Mouse (Mus musculus) myocyte (in vitro differentiated cells): ENCODE results near the gene Vasn.

Experiments
- CEBPB ChIP-seq: IDR thresholded peaks from 2 replicates; pipeline ENCODE4 v1.6.1; 2011; ENCODE audit warnings: mild to moderate bottlenecking, moderate library complexity; ENCODE audit not compliant: poor library complexity, insufficient read depth, severe bottlenecking
- E2F4 ChIP-seq: IDR thresholded peaks from one replicate; pipeline ENCODE4 v1.6.1; 2011; ENCODE audit warnings: mild to moderate bottlenecking, control low read depth, moderate library complexity; ENCODE audit not compliant: insufficient read depth
- MAX ChIP-seq: IDR thresholded peaks from one replicate; pipeline ENCODE4 v1.6.1; 2011; ENCODE audit warnings: low read depth, mild to moderate bottlenecking, control low read depth
- MYOD1 ChIP-seq, 3 experiments: IDR thresholded peaks; one replicate each; pipeline ENCODE4 v1.6.1; 2011; ENCODE audit warnings: control low read depth in 2 of 3, low read depth in 2 of 3, mild to moderate bottlenecking in 2 of 3, moderate library complexity in 1 of 3; ENCODE audit not compliant: insufficient read length in 2 of 3, control insufficient read depth in 1 of 3
- MYOG ChIP-seq, 3 experiments: IDR thresholded peaks; one replicate each; pipeline ENCODE4 v1.6.1; 2011; ENCODE audit warnings: control low read depth in 2 of 3, low read depth in 2 of 3, mild to moderate bottlenecking in 2 of 3; ENCODE audit not compliant: insufficient read length in 2 of 3, control insufficient read depth in 1 of 3, insufficient read depth in 1 of 3
- POLR2A ChIP-seq: IDR thresholded peaks from one replicate; pipeline ENCODE4 v1.6.1; 2011; ENCODE audit warnings: low read depth, mild to moderate bottlenecking, control low read depth, moderate library complexity; ENCODE audit not compliant: insufficient read length
- POLR2AphosphoS2 ChIP-seq: IDR thresholded peaks from one replicate; pipeline ENCODE4 v1.6.1; 2011; ENCODE audit warnings: low read depth, control low read depth; ENCODE audit not compliant: insufficient read length
- REST ChIP-seq: IDR thresholded peaks from one replicate; pipeline ENCODE4 v1.6.1; 2011; ENCODE audit warnings: mild to moderate bottlenecking, control low read depth, moderate library complexity; ENCODE audit not compliant: insufficient read depth, insufficient read length
- SRF ChIP-seq: IDR thresholded peaks from one replicate; pipeline ENCODE4 v1.6.1; 2011; ENCODE audit warnings: low read depth; ENCODE audit not compliant: control insufficient read depth, insufficient read length
- TCF12 ChIP-seq: IDR thresholded peaks from one replicate; pipeline ENCODE4 v1.6.1; 2011; ENCODE audit warnings: mild to moderate bottlenecking, control low read depth; ENCODE audit not compliant: poor library complexity, insufficient read depth, severe bottlenecking
- USF1 ChIP-seq: IDR thresholded peaks from one replicate; pipeline ENCODE4 v1.6.1; 2011; ENCODE audit warnings: low read depth, mild to moderate bottlenecking, control low read depth, moderate library complexity

- TF ChIP-seq POLR2AphosphoS2 (no peak), POLR2A (no peak), USF1 (no peak), MYOD1 (IDR thresholded peaks at IDR 0.05; ENCODE audit: control insufficient read depth in 1 of 3, insufficient read length in 2 of 3, low read depth in 2 of 3) (no peak), SRF (no peak), MYOG (IDR thresholded peaks at IDR 0.05; ENCODE audit: control insufficient read depth in 1 of 3, insufficient read depth in 1 of 3, insufficient read length in 2 of 3, low read depth in 2 of 3) (no peak), E2F4 (no peak), CEBPB (no peak), MAX (no peak), REST (no peak), TCF12 (no peak)
These were observed 19.6 kb downstream of the Vasn start for GRCm38 (mm10) chr16:4659326-4659725.
